Mouse (Mus musculus) heart, adult 9 months (tissue): ENCODE measurements at regions not wholly inside any gene's neighbourhood (a gene's known extent, or its start where the extent isn't known, plus 50 kb on each side); places are given as distances from the start of the nearest gene placed in this dataset.
A peak's percentile ranks its signal among the peaks of the same experiment; 100 is the strongest.

ENCODE experiments used
- DNase-seq, 2 experiments: peaks; one replicate each; pipeline ENCODE4 v3.0.0; 2022; ENCODE audit warnings: low spot score in 2 of 2

DNA sequence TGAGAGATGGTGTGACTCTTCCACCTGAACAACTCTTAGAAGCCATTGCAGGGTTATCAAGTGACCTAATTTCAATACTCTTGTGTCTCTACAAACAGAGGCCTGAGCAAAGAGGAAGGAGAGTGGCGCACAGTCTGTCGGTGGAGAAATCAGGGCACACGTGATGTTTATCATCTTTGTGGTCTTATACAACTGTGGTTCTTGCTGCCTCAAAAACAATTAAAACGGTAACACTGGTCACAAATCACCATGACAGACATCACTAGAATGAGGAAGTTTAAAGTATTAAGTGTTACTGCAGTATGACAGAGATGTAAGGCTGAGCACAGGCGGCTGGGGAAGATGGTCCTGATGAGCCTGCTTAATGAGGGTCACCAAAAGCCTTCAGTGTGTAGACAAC is 73.6 kb downstream of the Sdc1 start:
- DNase-seq = no peak

DNA sequence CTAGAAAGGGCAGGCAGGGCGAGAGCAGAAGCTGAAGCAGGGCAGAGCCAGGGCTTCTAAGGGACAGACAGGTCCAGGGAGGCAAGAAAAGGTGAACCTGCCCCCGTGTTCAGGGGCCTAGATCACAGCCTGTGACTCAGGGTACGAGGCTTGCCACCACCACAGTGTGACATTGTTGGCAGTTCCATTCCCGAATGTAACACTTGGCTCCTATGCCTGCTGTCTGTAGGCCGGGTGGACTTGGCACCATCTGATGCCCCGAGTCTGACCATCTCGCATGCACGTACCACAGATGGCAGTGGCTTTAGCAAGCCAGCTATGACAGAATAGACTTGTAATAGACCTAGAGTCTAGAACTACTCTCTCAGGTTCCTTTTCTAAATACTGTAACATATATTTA is 74.3 kb downstream of the Sdc1 start:
- DNase-seq = no peak

GRCm38 (mm10) chr12:8846425-8847226 is 74.8 kb upstream of the Laptm4a start:
- no peak for DNase-seq

GRCm38 (mm10) chr12:8847227-8847857 is 74.1 kb upstream of the Laptm4a start:
- no peak for DNase-seq

- DNase-seq = no peak
These were observed 73.5 kb upstream of the Laptm4a start for GRCm38 (mm10) chr12:8847858-8848383.

DNA sequence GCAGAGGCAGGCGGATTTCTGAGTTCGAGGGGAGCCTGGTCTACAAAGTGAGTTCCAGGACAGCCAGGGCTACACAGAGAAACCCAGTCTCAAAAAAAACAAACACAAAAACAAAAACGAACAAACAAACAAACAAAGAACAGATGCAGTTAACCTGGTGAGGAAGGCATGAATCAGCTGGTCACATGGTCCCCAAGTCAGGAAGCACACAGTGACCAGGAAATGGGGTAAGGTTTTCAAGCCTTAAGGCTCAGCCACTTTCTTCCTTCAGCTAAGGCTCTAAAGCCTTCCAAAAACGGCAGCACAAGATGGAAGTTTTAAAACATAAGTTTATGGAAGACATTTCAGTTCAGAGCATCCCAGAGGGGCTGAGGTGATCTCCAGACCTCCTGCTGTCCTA is 67.6 kb upstream of the Laptm4a start:
- DNase-seq = no peak

DNA sequence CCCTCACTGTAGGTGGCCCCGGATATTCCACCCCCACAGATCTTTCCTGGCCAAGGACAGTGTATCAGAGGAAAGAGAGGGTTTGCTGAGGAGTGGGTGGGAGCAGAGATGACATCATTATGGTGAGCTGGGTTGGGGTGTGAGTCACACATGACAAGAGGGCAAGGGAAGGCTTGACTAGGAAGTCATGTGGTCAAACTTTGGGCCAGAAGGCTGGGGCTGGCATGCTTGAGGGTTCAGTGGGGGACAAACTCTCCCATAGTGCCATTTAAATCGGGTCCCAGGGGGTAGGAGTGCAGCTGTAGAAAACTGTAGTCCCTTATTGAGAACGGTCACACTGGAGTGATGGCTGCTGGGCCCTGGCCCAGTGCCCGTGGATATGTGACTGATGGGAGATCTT is 67.1 kb upstream of the Laptm4a start:
- DNase-seq = no peak

GRCm38 (mm10) chr12:8855119-8855518 is 66.3 kb upstream of the Laptm4a start:
- no peak for DNase-seq

- DNase-seq = no peak
These were observed 65.4 kb upstream of the Laptm4a start for GRCm38 (mm10) chr12:8856051-8856543.

GRCm38 (mm10) chr12:8857308-8857707 is 64.2 kb upstream of the Laptm4a start:
- DNase-seq = no peak

DNA sequence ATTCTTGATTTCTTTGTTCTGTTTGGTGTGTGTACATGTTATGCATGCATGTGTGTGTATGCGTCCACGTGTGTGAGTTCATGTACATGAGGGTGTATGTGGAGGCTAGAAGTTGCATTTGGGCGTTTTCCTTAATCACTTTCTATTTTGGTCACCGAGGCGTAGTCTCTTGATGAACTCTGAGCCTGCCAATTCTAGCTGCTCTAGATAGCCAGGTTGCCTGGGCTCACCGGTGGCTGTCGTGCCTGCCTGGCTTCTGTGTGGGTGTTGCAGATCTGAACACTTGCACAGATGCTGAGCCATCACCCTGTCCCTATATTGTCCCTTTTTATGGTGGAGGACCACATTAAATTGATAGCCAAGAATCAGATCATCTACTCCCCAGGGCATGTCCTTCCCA is 62.7 kb upstream of the Laptm4a start:
- DNase-seq = peak; percentile 59 to 61

GRCm38 (mm10) chr12:8859588-8859987 is 61.9 kb upstream of the Laptm4a start:
- DNase-seq = no peak

GRCm38 (mm10) chr12:8864830-8865229 is 56.6 kb upstream of the Laptm4a start:
- peak in 1 of 2 experiments; percentile 40 for DNase-seq

GRCm38 (mm10) chr12:8865250-8865649 is 56.2 kb upstream of the Laptm4a start:
- DNase-seq = no peak

GRCm38 (mm10) chr12:8867104-8867503 is 54.4 kb upstream of the Laptm4a start:
- no peak for DNase-seq

DNA sequence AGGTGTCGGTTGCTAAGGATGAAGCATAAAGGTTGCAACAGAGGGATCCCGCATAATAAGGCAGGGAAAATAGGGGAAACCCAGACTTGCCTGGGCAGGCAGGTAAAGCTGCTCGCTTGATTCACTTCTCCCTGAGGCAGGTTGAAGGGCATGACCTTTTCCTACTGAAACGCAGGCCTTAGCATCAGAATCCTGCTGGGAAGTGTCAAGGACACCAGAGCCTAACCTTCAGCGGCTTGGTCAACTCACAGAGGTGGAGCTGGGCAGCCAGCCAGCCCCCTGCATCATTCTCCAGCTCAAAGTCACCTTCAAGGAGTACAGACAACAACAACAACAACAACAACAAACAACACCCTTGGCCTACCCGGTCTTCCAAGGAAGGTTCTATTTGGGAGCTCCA is 52.8 kb upstream of the Laptm4a start:
- no peak for DNase-seq

GRCm38 (mm10) chr12:8869190-8869589 is 52.3 kb upstream of the Laptm4a start:
- DNase-seq = no peak
